Mouse (Mus musculus): ENCODE data around the gene Coro6. TPM values are rescaled to one million over a fixed set of nuclear protein-coding genes. Genes with fewer than 3 reads are reported as not detected.

The Coro6 gene
- polyA plus RNA-seq, 1 experiment from 2014 or later: 0.22 TPM

DNA sequence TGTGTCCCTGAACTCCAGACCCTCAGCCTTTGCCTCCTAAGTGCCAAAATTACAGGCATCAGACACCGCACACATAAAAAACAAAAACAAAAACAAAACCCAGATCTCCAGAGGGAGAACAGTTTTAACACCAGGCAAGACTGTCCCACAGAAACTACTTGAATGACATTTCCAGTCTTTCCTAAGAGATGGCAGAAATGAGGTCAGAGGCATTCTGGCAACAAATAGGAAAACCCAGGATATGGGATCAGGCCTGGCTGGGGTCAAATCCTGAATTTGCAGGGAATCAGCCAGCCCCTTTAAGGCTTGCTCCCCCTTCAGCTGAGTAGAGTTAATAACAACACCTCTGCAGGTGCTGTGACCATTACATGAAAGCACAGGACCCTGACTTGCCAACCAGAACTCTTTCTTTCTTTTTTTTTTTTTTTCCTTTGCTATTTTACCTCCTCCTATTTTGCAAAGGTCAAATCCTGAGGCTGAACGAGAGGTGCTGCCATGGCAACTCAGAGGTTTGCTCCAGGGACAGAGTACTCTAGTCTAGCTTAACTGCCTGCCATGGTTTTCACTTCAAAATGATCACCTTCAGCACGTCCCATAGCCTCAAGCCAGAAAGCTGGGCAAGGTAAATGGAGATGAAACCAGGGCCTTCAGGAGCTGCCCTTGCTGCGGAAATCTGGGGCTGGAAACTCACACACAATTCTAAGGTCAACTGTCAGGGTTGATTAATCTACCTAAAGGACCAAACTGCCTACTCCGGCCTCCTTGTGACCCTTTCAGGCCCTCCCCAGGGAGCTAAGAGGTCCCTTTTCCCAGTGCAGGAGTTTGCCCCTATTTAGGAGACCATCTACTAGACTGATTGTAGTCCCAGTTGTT is 54.6 kb downstream of the Coro6 start:
- WGBS: 67% methylated on average over 5 of the region's 5 CpGs
- Histone ChIP-seq H3K4me1 (ENCODE audit: insufficient read depth) (peaks cover 25% of the 10 kb centered on the region), H3K4me3 (ENCODE audit: low read depth, low read length) (no peak overlapping the region), H3K9me3 (ENCODE audit: low read depth, low read length) (no peaks in the 10 kb centered on the region), H3K36me3 (ENCODE audit: insufficient read depth) (no peaks in the 10 kb centered on the region), H3K27ac (ENCODE audit: low read depth) (no peak overlapping the region), H3K4me2 (no peak overlapping the region; the same call in 1 of the 2 replicates), H3K9ac (no peak overlapping the region), H3K27me3 (ENCODE audit: insufficient read depth, low read length) (peaks cover 17% of the 10 kb centered on the region)
- no peak for TF ChIP-seq CTCF (IDR thresholded peaks at IDR 0.05; ENCODE audit: low read depth)
- no peak for DNase-seq
- ATAC-seq (ENCODE audit: insufficient read depth): no peak

GRCm38 (mm10) chr11:77518051-77518798 is 56.0 kb downstream of the Coro6 start:
- Histone ChIP-seq H3K9ac (no peak overlapping the region), H3K4me1 (ENCODE audit: insufficient read depth) (peaks cover 20% of the 10 kb centered on the region), H3K4me2 (no peak overlapping the region), H3K36me3 (ENCODE audit: insufficient read depth) (no peaks in the 10 kb centered on the region), H3K4me3 (ENCODE audit: low read depth, low read length) (no peak overlapping the region), H3K27me3 (ENCODE audit: insufficient read depth, low read length) (peaks cover 17% of the 10 kb centered on the region), H3K27ac (ENCODE audit: low read depth) (no peak overlapping the region), H3K9me3 (ENCODE audit: low read depth, low read length) (no peaks in the 10 kb centered on the region)
- TF ChIP-seq CTCF (IDR thresholded peaks at IDR 0.05; ENCODE audit: low read depth): no peak
- 77% methylated on average over 27 of the region's 27 CpGs for WGBS
- DNase-seq: no peak
- no peak for ATAC-seq (ENCODE audit: insufficient read depth)

DNA sequence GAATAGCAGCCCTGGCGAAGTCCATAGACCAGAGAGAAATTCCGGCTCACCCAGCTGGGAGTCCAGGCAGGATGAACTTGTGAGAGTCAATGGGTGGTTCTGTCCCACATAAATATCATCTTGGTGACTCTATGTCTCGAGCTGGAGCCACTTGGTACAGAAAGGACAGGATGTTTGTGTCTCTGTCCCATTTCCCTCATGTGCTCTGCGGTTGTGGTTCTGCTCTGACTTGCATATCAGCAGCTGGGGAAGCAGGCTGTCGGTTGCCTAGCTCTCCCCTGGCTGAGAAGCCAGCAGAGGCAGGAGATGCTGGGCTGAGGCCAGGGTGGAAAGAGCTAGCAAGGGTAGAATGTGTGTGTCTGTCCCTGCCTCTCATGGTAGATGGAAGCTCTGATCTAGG is 56.8 kb downstream of the Coro6 start, which contains the start of gene Gm10392:
TSS of gene Gm10392 (minus strand) at position 156 of the 400 bp plus-strand sequence.
- H3K4me1 ChIP-seq (ENCODE audit: insufficient read depth): peaks cover 14% of the 10 kb centered on the region
- H3K9me3 ChIP-seq (ENCODE audit: low read depth, low read length): no peaks in the 10 kb centered on the region
- no peak within 1 kb of the TSS for H3K4me3 ChIP-seq (ENCODE audit: low read depth, low read length)
- H3K4me2 ChIP-seq: no peak within 1 kb of the TSS
- 52% methylated on average over 5 of the region's 5 CpGs for WGBS
- peaks cover 17% of the 10 kb centered on the region for H3K27me3 ChIP-seq (ENCODE audit: insufficient read depth, low read length)
- ATAC-seq (ENCODE audit: insufficient read depth): no peak
- TF ChIP-seq CTCF (IDR thresholded peaks at IDR 0.05; ENCODE audit: low read depth): no peak
- no peak within 1 kb of the TSS for H3K27ac ChIP-seq (ENCODE audit: low read depth)
- DNase-seq: no peak
- H3K9ac ChIP-seq: no peak within 1 kb of the TSS
- H3K36me3 ChIP-seq (ENCODE audit: insufficient read depth): no peaks in the 10 kb centered on the region

Other genes starting within 250 kb of the Coro6 start
- gene Ssh2, start 246.1 kb upstream of the Coro6 start, polyA plus RNA-seq (2014; fragmentation: Nextera tagmentation; extraction: Ambion mirVana): 13.8 and 15.5 TPM in 2 replicates
- gene Ankrd13b, start 27.3 kb downstream of the Coro6 start, polyA plus RNA-seq (2014; fragmentation: Nextera tagmentation; extraction: Ambion mirVana): 12.1 and 12.9 TPM in 2 replicates
- gene Git1, start 31.2 kb downstream of the Coro6 start, polyA plus RNA-seq (2014; fragmentation: Nextera tagmentation; extraction: Ambion mirVana): 18.4 and 21.1 TPM in 2 replicates
- gene Abhd15, start 52.7 kb downstream of the Coro6 start, polyA plus RNA-seq (2014; fragmentation: Nextera tagmentation; extraction: Ambion mirVana): 3.0 and 3.2 TPM in 2 replicates
- gene Trp53i13, start 53.6 kb downstream of the Coro6 start, polyA plus RNA-seq (2014; fragmentation: Nextera tagmentation; extraction: Ambion mirVana): 39.2 and 40.3 TPM in 2 replicates
- 0.16 TPM in 1 of 2 replicates, not detected in the other for gene Gm10392, start 56.8 kb downstream of the Coro6 start, polyA plus RNA-seq (2014; fragmentation: Nextera tagmentation; extraction: Ambion mirVana)
- gene Taok1, start 145.4 kb downstream of the Coro6 start, polyA plus RNA-seq (2014; fragmentation: Nextera tagmentation; extraction: Ambion mirVana): 20.8 TPM in 2 replicates
- 6.5 and 7.5 TPM in 2 replicates for gene Nufip2, start 223.7 kb downstream of the Coro6 start, polyA plus RNA-seq (2014; fragmentation: Nextera tagmentation; extraction: Ambion mirVana)